Mouse (Mus musculus): ENCODE measurements around the gene Myh7. TPM values are rescaled to one million over a fixed set of nuclear protein-coding genes. Genes with fewer than 3 reads are reported as not detected.
A peak's percentile ranks its signal among the peaks of the same experiment; 100 is the strongest.
"Not testable (repeated sequence)": the region's sequence is repeated elsewhere in the genome, so short reads cannot be mapped to it uniquely, and the experiment has no call there.

Myh7 gene
- total RNA-seq (2015; ENCODE audit: low replicate concordance) (not detected in 2 replicates), total RNA-seq (2017; ENCODE audit: low replicate concordance) (not detected in 2 replicates)

GRCm38 (mm10) chr14:54994136-54994868 lies at the start of gene Myh7:
Gene Myh7 (minus strand): TSS chr14:54994626.
- ATAC-seq (replicated peaks; ENCODE audit: low FRiP score, poor library complexity, severe bottlenecking), result no peak

GRCm38 (mm10) chr14:55043694-55044093 lies 49.3 kb upstream of the Myh7 start:
- ATAC-seq (replicated peaks; ENCODE audit: low FRiP score, poor library complexity, severe bottlenecking), result not testable (repeated sequence)

- ATAC-seq (replicated peaks; ENCODE audit: low FRiP score, poor library complexity, severe bottlenecking), result no peak
Measured at GRCm38 (mm10) chr14:55032695-55033225, 38.3 kb upstream of the Myh7 start.

- no peak for ATAC-seq (replicated peaks; ENCODE audit: low FRiP score, poor library complexity, severe bottlenecking)
Measured at GRCm38 (mm10) chr14:55029034-55029698, 34.7 kb upstream of the Myh7 start.

- ATAC-seq (replicated peaks; ENCODE audit: low FRiP score, poor library complexity, severe bottlenecking), result no peak
Measured at GRCm38 (mm10) chr14:55028333-55028835, 34.0 kb upstream of the Myh7 start.

- ATAC-seq (replicated peaks; ENCODE audit: low FRiP score, poor library complexity, severe bottlenecking), result no peak
Measured at GRCm38 (mm10) chr14:55027653-55028052, 33.2 kb upstream of the Myh7 start.

- no peak for ATAC-seq (replicated peaks; ENCODE audit: low FRiP score, poor library complexity, severe bottlenecking)
Measured at GRCm38 (mm10) chr14:55027251-55027650, 32.8 kb upstream of the Myh7 start.

- no peak for ATAC-seq (replicated peaks; ENCODE audit: low FRiP score, poor library complexity, severe bottlenecking)
Measured at GRCm38 (mm10) chr14:55025527-55025926, 31.1 kb upstream of the Myh7 start.

- ATAC-seq (replicated peaks; ENCODE audit: low FRiP score, poor library complexity, severe bottlenecking), result no peak
Measured at GRCm38 (mm10) chr14:55024236-55024635, 29.8 kb upstream of the Myh7 start.

- no peak for ATAC-seq (replicated peaks; ENCODE audit: low FRiP score, poor library complexity, severe bottlenecking)
Measured at GRCm38 (mm10) chr14:55023011-55023410, 28.6 kb upstream of the Myh7 start.

- no peak for ATAC-seq (replicated peaks; ENCODE audit: low FRiP score, poor library complexity, severe bottlenecking)
Measured at GRCm38 (mm10) chr14:55020394-55020793, 26.0 kb upstream of the Myh7 start.

GRCm38 (mm10) chr14:55016876-55017275 lies 22.4 kb upstream of the Myh7 start:
- ATAC-seq (replicated peaks; ENCODE audit: low FRiP score, poor library complexity, severe bottlenecking), result no peak

GRCm38 (mm10) chr14:55015767-55016111 lies 21.3 kb upstream of the Myh7 start:
- ATAC-seq (replicated peaks; ENCODE audit: low FRiP score, poor library complexity, severe bottlenecking), result no peak

GRCm38 (mm10) chr14:55014991-55015766 lies 20.8 kb upstream of the Myh7 start, which contains the start of gene Ngdn:
Gene Ngdn (plus strand): TSS chr14:55015454.
- peak; percentile 95 for ATAC-seq (replicated peaks; ENCODE audit: low FRiP score, poor library complexity, severe bottlenecking)

- ATAC-seq (replicated peaks; ENCODE audit: low FRiP score, poor library complexity, severe bottlenecking), result peak; percentile 57
Measured at GRCm38 (mm10) chr14:55014591-55014990, 20.2 kb upstream of the Myh7 start.

GRCm38 (mm10) chr14:55011116-55011515 lies 16.7 kb upstream of the Myh7 start:
- no peak for ATAC-seq (replicated peaks; ENCODE audit: low FRiP score, poor library complexity, severe bottlenecking)

GRCm38 (mm10) chr14:55008417-55008816 lies 14.0 kb upstream of the Myh7 start:
- ATAC-seq (replicated peaks; ENCODE audit: low FRiP score, poor library complexity, severe bottlenecking), result no peak

GRCm38 (mm10) chr14:55007120-55007908 lies 12.9 kb upstream of the Myh7 start:
- no peak for ATAC-seq (replicated peaks; ENCODE audit: low FRiP score, poor library complexity, severe bottlenecking)

- ATAC-seq (replicated peaks; ENCODE audit: low FRiP score, poor library complexity, severe bottlenecking), result no peak
Measured at GRCm38 (mm10) chr14:55006541-55006940, 12.1 kb upstream of the Myh7 start.

Measured in erythroblast, adult 5-6 weeks (primary cell).